Mouse (Mus musculus) hindbrain, embryonic 10.5 days (tissue): ENCODE measurements around the gene Pik3c2g. TPM values are rescaled to one million over a fixed set of nuclear protein-coding genes. Genes with fewer than 3 reads are reported as not detected.
"Not testable (repeated sequence)": the region's sequence is repeated elsewhere in the genome, so short reads cannot be mapped to it uniquely, and the experiment has no call there.

Source experiments
- DNase-seq: peaks from one replicate; pipeline ENCODE4 v3.0.0-alpha.2; 2017; ENCODE audit warnings: low spot score
- H3K27ac ChIP-seq: fragments of 300-500 bp; sonication (generic); 2 replicates; pipeline ENCODE4 v1.5.1; 2016; ENCODE audit warnings: mild to moderate bottlenecking, moderate library complexity
- H3K27me3 ChIP-seq: fragments of 300-500 bp; sonication (generic); 2 replicates; pipeline ENCODE4 v1.6.1; 2016; ENCODE audit warnings: mild to moderate bottlenecking; ENCODE audit not compliant: poor library complexity, insufficient read depth, severe bottlenecking
- H3K36me3 ChIP-seq: fragments of 300-500 bp; sonication (generic); 2 replicates; pipeline ENCODE4 v1.6.1; 2016; ENCODE audit warnings: mild to moderate bottlenecking, moderate library complexity
- H3K4me1 ChIP-seq: fragments of 300-500 bp; sonication (generic); replicated peaks from 2 replicates; pipeline ENCODE4 v1.6.1; 2016; ENCODE audit warnings: mild to moderate bottlenecking
- H3K4me3 ChIP-seq: fragments of 300-500 bp; sonication (generic); 2 replicates; pipeline ENCODE4 v1.5.1; 2016; ENCODE audit warnings: mild to moderate bottlenecking, moderate library complexity
- H3K9me3 ChIP-seq: fragments of 300-500 bp; sonication (generic); 2 replicates; pipeline ENCODE4 v1.6.1; 2016; ENCODE audit warnings: mild to moderate bottlenecking, moderate library complexity
- WGBS: fragments of 180-500 bp; shearing (Covaris S2); methylation state at CpG from one replicate; pipeline ENCODE4 v1.1.7; 2016; 5-methylcytosine and 5-hydroxymethylcytosine counted together
- polyA plus RNA-seq: library from polyadenylated mRNA; unstranded; fragments of >200 nt; fragmentation: Nextera tagmentation; extraction: Ambion mirVana; gene quantifications from 2 replicates; pipeline ENCODE4 v1.2.1, GENCODE M21; 2016

The Pik3c2g gene
- polyA plus RNA-seq, 1 experiment from 2014 or later = 0.33 TPM

GRCm38 (mm10) chr6:139908997-139909669 lies 322.1 kb downstream of the Pik3c2g start:
- H3K4me1 ChIP-seq = no peaks in the 10 kb centered on the region
- no peaks in the 10 kb centered on the region for H3K36me3 ChIP-seq
- WGBS = 74% methylated on average over 12 of the region's 12 CpGs
- H3K27ac ChIP-seq = no peak overlapping the region
- no peak for DNase-seq
- H3K27me3 ChIP-seq = no peaks in the 10 kb centered on the region
- H3K4me3 ChIP-seq = no peak overlapping the region
- H3K9me3 ChIP-seq = no peaks in the 10 kb centered on the region

GRCm38 (mm10) chr6:139928766-139929165 lies 341.7 kb downstream of the Pik3c2g start:
- no peak for DNase-seq
- Histone ChIP-seq H3K27ac (no peak overlapping the region), H3K4me1 (no peaks in the 10 kb centered on the region), H3K27me3 (no peaks in the 10 kb centered on the region), H3K4me3 (no peak overlapping the region), H3K36me3 (no peaks in the 10 kb centered on the region), H3K9me3 (no peaks in the 10 kb centered on the region)
- WGBS = 86% methylated on average over 5 of the region's 5 CpGs

- no peaks in the 10 kb centered on the region for H3K27me3 ChIP-seq
- WGBS = 72% methylated on average over 2 of the region's 2 CpGs
- no peak overlapping the region for H3K4me3 ChIP-seq
- no peaks in the 10 kb centered on the region for H3K36me3 ChIP-seq
- no peaks in the 10 kb centered on the region for H3K4me1 ChIP-seq
- DNase-seq = no peak
- H3K27ac ChIP-seq = no peak overlapping the region
- no peaks in the 10 kb centered on the region for H3K9me3 ChIP-seq
Measured at GRCm38 (mm10) chr6:139934861-139935260, 347.8 kb downstream of the Pik3c2g start.

- not testable (repeated sequence) for H3K4me3 ChIP-seq, H3K4me1 ChIP-seq, H3K9me3 ChIP-seq, H3K27ac ChIP-seq, H3K27me3 ChIP-seq, DNase-seq, H3K36me3 ChIP-seq
- WGBS = 90% methylated on average over 4 of the region's 4 CpGs
Measured at GRCm38 (mm10) chr6:139937581-139937980, 350.6 kb downstream of the Pik3c2g start.

GRCm38 (mm10) chr6:139947106-139947879 lies 360.3 kb downstream of the Pik3c2g start:
- H3K4me1 ChIP-seq = no peaks in the 10 kb centered on the region
- H3K4me3 ChIP-seq = no peak overlapping the region
- H3K9me3 ChIP-seq = no peaks in the 10 kb centered on the region
- DNase-seq = no peak
- H3K27ac ChIP-seq = no peak overlapping the region
- no peaks in the 10 kb centered on the region for H3K36me3 ChIP-seq
- no peaks in the 10 kb centered on the region for H3K27me3 ChIP-seq
- WGBS = 87% methylated on average over 8 of the region's 8 CpGs

GRCm38 (mm10) chr6:139953596-139953995 lies 366.6 kb downstream of the Pik3c2g start:
- DNase-seq = no peak
- Histone ChIP-seq H3K36me3 (no peaks in the 10 kb centered on the region), H3K4me3 (no peak overlapping the region), H3K9me3 (no peaks in the 10 kb centered on the region), H3K27ac (no peak overlapping the region), H3K4me1 (no peaks in the 10 kb centered on the region), H3K27me3 (no peaks in the 10 kb centered on the region)
- WGBS = 86% methylated on average over 12 of the region's 12 CpGs

- Histone ChIP-seq H3K4me1 (no peaks in the 10 kb centered on the region), H3K36me3 (no peaks in the 10 kb centered on the region), H3K27me3 (no peaks in the 10 kb centered on the region), H3K27ac (no peak overlapping the region), H3K9me3 (no peaks in the 10 kb centered on the region), H3K4me3 (no peak overlapping the region)
- WGBS = 86% methylated on average over 7 of the region's 7 CpGs
- DNase-seq = no peak
Measured at GRCm38 (mm10) chr6:139957531-139958241, 370.7 kb downstream of the Pik3c2g start.

- no peaks in the 10 kb centered on the region for H3K27me3 ChIP-seq
- H3K36me3 ChIP-seq = no peaks in the 10 kb centered on the region
- DNase-seq = no peak
- no peaks in the 10 kb centered on the region for H3K9me3 ChIP-seq
- H3K4me3 ChIP-seq = no peak overlapping the region
- H3K27ac ChIP-seq = no peak overlapping the region
- 74% methylated on average over 3 of the region's 3 CpGs for WGBS
- H3K4me1 ChIP-seq = peaks cover 11% of the 10 kb centered on the region
Measured at GRCm38 (mm10) chr6:139963775-139964174, 376.8 kb downstream of the Pik3c2g start.

GRCm38 (mm10) chr6:139964895-139965294 lies 377.9 kb downstream of the Pik3c2g start:
- Histone ChIP-seq H3K9me3 (no peaks in the 10 kb centered on the region), H3K36me3 (no peaks in the 10 kb centered on the region), H3K27ac (no peak overlapping the region), H3K4me1 (peaks cover 11% of the 10 kb centered on the region), H3K4me3 (no peak overlapping the region), H3K27me3 (no peaks in the 10 kb centered on the region)
- WGBS = 97% methylated on average over 3 of the region's 3 CpGs
- no peak for DNase-seq

GRCm38 (mm10) chr6:139966684-139967083 lies 379.7 kb downstream of the Pik3c2g start:
- Histone ChIP-seq H3K27ac (no peak overlapping the region; the same call in 1 of the 2 replicates), H3K4me1 (peaks cover 11% of the 10 kb centered on the region), H3K36me3 (no peaks in the 10 kb centered on the region), H3K9me3 (no peaks in the 10 kb centered on the region), H3K4me3 (no peak overlapping the region), H3K27me3 (no peaks in the 10 kb centered on the region)
- 34% methylated on average over 6 of the region's 6 CpGs for WGBS
- no peak for DNase-seq

GRCm38 (mm10) chr6:139971608-139972298 lies 384.7 kb downstream of the Pik3c2g start:
- Histone ChIP-seq H3K4me1 (peaks cover 1% of the 10 kb centered on the region), H3K36me3 (no peaks in the 10 kb centered on the region), H3K27me3 (no peaks in the 10 kb centered on the region), H3K27ac (no peak overlapping the region), H3K9me3 (no peaks in the 10 kb centered on the region), H3K4me3 (no peak overlapping the region)
- DNase-seq = no peak
- WGBS = 90% methylated on average over 4 of the region's 4 CpGs

GRCm38 (mm10) chr6:139974668-139975067 lies 387.6 kb downstream of the Pik3c2g start:
- Histone ChIP-seq H3K27me3 (no peaks in the 10 kb centered on the region), H3K4me1 (peaks cover 7% of the 10 kb centered on the region; the same call in 1 of the 2 replicates), H3K4me3 (no peak overlapping the region), H3K27ac (no peak overlapping the region), H3K36me3 (no peaks in the 10 kb centered on the region), H3K9me3 (no peaks in the 10 kb centered on the region)
- no peak for DNase-seq
- WGBS = 85% methylated on average over 5 of the region's 5 CpGs
